Mouse (Mus musculus) thymus, postnatal 36 days (tissue): ENCODE data around the gene Rnaseh2b.

Experiments
- DNase-seq, 2 experiments: peaks; one replicate each; pipeline ENCODE4 v3.0.0; 2022; ENCODE audit warnings: mixed read lengths in 2 of 2

The Rnaseh2b gene

DNA sequence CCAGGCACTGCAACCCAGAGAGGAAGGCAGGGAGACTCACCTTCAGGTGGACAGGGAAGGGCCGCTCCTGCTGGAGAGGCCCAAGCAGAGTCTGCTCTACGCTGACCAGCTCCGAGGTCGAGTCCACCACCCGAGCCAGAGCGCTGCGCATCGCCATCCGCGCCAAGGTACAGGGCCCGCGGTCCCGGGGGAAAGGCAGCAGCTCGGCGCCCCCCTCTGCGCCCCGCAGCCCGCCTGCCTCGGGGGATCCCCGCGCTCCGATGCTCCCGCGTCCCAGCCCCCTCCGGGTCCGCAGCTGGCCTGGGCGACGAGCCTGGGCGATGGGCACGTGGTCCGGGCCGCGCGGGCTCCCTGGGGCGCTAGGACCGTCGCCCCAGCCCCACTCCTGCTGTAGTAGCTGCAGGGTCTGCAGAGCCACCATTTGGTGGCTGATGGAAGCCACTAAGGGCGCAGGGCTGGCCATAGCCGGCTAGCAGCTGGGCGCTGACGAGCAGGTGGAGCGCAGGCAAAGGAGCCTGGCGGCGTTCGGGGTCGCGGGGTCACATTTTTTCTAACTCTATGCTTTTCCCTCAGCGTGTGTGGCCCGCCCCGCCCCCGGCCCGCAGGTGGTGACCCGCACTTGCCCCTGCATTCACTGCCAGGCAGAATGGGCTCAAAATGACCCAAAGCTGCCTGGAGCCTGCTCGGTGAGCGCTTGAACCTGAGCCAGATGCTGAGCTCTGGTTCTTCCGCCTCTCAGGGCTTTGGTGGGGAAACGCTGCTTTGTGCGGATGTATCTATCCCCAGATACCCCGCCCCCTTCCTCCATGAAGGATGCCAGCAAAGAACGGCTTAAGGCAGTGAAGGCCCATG is at the start of gene Rnaseh2b, which contains the start of gene Dleu7:
Gene Rnaseh2b (plus strand): TSS at position 102 of the 852 bp plus-strand sequence.
Gene Dleu7 (minus strand): TSS at position 560 of the 852 bp plus-strand sequence.
- peak; percentile 63 to 75 for DNase-seq

DNA sequence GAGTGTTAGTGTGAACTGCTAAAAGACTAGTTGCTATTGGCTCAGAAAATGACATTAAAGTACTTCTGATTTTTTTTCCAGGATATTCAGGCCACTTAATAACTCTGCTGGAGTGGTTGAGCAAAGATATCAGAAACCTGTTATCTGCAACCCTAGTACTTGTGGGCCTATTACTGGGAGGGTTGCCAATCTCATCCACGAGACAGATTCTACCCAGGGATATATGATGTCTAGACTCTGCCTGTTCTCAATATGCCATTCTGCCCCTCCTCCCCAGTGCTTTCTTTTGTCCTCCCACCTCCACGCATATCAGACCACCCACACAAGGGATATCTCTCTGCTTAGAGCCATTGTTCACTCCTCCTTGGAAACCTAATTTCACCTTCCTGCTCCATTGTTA is 48.9 kb upstream of the Rnaseh2b start:
- no peak for DNase-seq

DNA sequence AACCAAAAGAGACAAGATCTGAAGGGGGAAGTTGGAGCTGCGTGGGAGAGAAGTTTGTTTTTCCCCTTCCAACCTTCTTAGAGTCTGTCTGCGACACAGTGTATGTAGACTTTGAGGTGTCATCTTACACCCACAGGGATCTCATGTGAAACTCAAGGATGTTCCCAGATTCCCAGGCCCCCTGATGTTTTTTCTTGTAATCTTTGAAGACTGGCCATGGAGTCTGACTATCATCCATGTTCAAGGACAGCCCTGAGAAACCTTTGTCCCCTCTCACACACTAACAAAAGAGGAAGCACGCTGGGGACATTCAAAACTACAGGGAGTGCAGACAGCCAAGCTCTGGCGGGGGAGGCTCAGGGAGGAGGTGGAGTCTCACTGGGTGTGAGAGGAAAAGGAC is 46.8 kb upstream of the Rnaseh2b start:
- no peak for DNase-seq

DNA sequence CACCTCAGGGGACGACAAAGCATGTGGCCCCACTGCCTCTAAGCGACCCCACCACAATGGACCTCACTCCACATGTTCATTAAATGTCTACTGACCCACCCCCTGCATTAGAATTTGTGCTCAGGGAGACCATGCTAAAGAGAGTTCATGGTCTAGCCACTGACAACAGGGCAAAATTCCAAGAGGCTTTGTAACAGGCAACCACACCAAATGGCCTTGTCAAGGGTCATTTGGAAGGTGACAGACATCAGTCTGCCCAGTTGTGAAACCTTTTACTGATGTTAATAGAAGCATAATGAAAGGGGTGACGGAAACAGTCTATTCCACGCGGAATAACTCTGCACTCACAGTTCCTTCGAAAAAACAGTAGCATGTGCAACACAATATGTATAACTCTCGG is 44.0 kb upstream of the Rnaseh2b start:
- DNase-seq: no peak

DNA sequence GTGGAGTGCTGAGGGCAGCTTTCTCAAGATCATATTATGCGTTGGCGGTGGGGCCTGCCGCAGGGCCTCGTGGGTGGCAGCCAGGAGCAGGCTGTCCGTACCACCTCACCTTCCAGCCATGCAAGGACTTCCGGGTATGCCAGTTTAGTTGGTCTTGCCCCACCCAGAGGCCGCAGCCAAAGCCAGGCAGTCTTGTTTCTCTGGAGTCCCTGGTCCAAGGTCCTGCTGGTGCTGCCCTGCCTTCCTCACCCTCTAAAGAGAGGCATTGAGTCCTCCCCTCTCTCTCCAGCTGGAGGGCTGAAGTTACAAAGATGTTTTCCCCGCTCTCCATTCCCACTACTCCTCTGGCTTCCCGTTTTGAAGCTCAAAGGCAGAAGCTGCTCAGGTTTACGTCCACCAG is 43.6 kb upstream of the Rnaseh2b start:
- no peak for DNase-seq

DNA sequence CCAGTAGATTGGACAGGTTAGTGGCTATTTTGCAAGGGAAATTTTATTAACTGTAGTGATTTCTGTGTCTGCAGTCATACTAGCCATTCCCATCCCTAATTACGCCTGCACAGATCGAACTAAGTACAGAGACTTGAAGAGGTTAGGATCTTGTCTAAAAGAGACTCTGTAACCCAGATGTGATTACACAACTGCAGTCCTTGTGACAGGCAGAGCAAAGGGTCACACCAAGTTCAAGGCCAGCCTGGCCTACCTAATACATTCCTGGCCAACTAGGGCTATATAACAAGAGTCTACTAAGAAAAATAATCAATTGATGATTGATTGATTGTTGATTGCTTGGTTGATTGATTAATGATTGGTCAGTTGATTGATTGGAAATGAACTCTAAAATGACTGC is 43.1 kb upstream of the Rnaseh2b start:
- DNase-seq: no peak

DNA sequence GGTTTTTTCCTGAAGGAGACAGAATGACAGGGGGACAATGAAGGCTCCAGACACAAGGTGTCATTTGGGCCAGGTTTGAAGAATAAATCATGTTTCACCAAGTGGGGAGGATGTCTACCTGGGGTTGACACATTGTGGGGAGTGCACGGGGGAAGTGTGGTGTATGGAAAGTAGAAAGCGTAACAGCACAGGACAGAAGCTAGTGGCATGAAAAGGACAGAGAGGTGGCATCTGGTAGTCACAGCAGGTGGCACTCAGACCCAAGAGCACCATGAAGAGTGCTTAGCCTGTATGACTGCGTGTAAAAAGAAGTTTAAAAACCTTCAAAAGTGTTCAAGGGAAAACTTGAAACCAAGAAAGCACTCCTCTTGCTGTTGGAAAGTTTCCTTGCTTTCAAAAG is 42.3 kb upstream of the Rnaseh2b start:
- DNase-seq: no peak

DNA sequence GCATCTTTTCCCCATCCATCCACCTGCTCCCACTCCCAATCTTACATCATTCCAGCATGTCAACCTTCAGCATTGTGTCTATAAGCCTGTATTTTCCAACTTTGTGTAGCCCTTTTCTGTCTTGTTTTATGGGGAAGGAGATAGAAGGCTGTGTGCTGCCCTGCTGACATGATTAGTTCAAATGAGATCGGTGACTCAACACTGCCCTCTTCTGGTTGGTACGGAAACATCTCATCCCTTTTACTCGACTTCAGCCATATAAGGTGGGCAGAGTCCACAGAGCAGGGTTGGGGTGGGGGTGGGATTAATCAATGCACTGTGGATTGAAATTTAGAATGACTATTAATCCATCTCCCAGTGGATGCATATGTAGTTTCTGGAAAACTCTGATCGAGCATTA is 40.4 kb upstream of the Rnaseh2b start:
- peak; percentile 17 to 27 for DNase-seq

DNA sequence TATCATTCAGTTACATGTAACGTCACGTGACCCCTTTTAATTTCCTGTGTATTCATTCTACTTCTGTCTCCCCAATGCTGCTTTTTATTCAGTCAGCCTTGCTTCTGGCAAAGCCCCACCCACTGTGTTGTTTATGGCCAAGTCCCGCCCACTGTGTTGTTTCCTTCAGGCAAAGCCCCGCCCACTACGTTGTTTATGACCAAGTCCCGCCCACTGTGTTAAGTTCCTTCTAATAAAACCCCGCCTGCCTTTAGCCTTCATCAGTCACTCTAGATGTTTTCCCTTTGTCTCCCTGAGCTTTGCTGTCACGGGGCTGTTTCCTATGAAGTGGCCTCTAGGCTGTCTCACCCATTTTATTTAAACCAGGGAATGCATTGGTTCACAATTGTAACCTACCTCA is 38.0 kb upstream of the Rnaseh2b start:
- DNase-seq: no peak

DNA sequence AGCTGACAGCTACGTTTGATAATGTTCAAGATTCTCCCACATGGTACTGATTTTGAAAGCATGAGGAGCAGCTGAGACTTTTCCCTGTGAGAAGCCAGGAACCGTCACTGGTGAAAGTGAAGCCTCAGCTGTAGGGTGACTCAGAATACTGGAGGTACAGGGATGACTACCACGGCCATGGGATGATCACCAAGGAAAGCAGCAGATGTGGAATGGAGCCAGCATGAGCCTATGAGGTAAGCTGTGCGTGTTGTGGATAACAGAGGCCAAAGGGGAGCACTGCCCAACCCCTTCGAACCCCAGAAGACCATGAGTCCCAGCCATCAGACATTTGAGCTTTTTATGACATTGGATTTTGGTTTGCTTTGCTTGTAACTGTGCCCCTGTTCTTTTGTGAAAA is 36.3 kb upstream of the Rnaseh2b start:
- no peak for DNase-seq

DNA sequence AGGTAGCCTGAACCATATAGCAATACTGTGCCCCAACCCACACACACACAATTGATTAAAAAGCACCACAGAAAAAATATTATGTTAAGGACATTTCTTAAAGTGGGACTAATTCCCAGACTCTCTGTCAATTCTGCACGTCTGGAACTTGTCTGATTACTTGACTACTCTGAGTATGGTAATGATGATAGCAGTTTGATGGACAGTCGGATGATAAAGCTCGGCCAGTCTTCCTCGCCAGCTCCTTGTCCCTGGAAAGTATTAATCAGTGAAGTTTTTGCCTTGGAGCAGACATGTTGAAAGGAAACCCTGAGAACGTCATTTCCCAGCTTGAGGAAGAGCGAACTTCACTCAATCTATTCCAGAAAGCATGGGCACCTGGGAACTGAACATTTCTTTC is 34.3 kb upstream of the Rnaseh2b start:
- DNase-seq: no peak

DNA sequence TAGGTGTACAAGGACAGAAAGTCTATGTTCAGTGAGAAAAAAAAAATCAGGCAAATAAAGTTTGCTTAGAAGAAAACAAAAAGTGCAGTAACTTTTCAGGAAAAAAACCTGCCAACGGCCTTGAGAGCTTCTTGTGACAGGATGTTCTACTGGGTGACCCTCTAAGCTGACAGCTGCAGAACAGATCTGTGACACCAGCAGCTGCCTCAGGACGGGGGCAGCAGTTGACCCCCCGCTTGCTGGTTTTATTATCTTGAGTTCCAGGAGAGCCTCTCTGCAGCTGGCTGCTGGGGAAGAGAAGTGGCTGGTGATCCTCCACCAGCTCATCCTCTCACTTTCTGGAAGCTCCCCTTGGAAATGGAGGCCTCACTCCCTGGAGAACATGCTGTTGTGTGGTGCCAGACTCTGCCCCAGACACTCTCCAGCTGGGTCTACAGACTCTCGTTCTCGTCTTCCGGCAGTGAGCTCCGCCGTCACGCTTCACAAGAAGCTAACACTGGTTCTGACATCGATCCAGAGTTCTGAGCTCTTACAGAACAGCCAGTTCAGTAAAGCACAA is 33.3 kb upstream of the Rnaseh2b start:
- DNase-seq: peak in 1 of 2 experiments; percentile 35

DNA sequence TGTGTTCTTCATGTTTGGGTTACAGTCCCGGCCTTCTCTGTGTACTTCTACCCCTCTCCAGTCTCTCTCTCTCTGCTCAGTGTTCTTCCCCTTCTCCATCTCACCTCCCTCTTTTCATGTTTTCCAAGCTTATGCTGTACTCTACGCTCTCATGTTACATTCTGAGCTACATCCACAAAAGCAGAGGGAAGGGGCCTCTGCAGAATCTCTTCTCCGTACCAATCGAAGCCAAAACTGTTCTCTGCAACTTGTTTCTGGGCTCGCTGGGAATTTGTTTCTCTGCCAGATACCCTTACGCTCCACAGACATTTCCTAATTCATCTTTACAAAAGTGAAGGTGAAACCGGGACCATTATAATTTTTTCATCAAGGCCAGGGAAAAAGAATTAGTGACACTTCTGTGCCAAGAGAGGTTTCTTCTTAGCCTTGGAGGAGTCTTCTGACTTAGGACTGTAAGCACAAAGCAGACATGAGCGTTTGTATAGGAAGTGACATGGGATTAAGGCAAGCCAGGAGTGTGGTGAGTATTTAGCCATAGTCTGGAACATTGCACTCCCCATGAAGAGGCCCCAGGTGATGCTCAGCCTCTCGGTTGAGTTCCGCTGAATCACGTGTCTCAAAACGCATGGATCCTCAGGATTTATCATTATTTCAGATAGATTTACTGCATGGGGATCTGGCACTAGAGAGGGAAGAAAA is 21.5 kb upstream of the Rnaseh2b start:
- no peak for DNase-seq

DNA sequence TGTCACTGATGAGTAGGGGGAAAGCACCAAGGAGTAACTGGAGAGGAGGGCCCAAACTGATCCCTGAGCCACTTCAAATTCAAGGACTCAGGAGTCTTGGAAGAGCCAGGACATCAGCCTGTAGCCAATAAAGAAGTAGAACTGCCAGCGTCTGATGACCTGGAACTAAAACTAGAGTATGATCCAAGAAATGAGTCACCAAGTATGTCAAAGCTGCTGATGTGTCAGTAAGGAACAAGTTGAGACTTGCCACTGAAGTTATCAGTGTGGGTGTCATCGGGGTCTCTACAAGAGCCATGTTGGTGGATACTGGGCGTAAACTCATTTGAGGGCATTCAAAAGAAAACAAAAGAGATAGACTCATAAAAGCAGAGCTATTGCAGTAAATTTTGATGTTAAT is 18.8 kb upstream of the Rnaseh2b start:
- DNase-seq: no peak

DNA sequence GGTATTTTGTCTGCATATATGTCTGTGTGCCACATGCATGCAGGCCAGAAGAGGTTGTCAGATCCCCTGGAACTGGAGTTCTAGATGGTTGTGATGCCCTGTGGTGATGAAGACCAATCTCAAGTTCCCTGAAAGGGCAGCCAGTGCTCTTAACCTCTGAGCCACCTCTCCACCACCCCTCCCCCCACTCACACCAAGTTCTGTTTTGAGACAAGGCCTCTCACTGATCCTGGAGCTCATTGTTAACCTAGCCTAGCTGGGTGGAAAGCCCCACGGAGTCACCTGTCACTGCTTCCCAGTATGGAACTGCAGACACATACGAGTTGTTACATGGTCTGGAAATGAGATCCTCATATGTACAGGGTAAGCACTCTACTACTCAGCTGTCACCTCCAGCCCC is 9.4 kb upstream of the Rnaseh2b start:
- no peak for DNase-seq

DNA sequence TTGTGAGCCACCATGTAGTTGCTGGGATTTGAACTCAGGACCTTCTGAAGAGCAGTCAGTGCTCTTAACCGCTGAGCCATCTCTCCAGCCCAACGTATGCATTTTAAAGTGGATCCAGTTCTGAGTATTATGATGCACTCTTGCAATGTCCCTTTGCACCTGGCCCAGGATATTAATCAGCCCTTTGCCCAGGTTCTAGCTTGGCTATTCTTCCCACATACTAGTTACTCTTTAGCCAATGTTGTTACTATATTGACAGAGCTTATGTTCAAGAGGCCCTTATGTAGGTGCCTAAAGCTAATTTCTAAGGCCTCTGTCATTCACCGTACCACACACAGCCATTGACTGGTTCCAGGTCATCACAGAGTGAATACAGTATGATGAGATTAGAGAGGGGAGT is 3.7 kb upstream of the Rnaseh2b start:
- DNase-seq: no peak

DNA sequence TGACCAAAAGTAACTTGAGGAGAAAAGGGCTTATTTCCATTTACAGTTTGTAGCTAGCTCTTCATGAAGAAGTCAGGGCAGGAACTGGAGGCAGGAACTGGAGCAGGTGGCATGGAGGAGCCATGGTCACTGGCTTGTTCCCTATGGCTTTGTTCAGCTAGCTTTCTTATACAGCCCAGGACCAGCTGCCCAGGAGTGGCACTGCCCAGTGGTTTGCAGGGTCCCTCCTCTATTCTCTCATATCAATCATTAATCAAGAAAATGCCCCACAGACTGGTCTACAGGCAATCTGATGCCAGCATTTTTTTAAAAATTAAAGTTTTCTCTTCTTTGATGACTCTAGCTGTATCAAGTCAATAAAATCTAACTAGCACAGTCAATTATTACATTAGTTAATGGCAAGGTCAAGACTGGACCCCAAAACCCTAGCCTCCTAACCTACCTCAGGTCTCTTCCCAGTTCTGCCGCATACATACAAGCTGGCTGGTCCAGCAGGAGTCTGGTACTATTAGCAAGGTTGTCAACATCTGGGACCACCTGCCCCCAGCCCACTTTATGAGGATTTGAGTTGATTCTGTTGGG is 892 bp upstream of the Rnaseh2b start:
- DNase-seq: no peak

DNA sequence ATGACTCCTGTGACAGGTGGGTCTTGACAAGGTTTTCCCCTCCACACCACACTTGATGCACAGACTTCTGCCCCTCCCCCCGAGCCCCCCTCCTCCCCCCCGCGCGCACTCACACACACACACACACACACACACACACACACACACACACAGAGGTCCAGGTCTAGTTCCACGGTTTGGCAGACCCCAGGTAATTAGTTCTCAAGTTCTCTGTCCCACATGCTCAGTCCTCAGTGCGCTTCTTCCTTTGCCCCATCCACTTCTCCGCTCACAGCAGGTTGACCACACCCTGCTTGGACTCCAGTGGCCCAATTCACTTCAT is 262 bp upstream of the Rnaseh2b start:
- no peak for DNase-seq

DNA sequence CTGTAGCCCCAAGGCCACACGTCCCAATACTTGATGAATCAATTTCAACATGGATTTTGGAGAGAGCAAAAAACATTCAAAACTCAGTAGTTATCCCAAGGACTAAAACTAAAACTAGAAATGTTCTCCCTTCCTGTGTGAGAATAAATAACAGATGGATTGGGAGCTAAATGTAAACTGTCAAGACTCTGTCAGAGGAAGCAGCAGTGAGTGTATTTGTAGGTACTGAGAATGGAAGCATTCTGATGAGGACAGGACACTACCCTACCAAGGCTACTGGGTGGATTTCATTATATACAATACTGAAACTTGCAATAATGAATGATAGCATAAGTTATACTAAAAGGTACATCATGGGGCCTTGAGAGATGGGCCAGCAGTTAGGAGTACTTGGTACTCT is 6.4 kb downstream of the Rnaseh2b start:
- no peak for DNase-seq

DNA sequence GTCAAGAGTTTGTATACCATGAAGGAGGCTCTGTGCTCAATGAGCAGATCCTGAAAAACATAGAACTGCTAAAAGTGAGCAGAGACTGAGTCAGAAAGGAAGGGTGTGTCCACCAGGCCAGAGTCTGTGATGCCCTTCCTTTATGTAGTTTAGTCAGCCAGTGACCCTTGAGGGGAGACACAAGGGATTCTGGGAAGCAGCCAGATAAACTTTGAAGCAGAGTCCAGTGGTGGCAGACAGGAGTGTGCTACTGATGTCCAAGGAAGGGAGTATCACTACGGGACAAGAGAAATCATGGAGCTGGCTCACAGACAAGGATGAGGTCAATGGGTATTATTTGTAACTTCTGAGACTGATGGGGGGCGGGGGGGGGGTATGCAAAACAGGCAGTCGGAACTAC is 7.6 kb downstream of the Rnaseh2b start:
- no peak for DNase-seq

DNA sequence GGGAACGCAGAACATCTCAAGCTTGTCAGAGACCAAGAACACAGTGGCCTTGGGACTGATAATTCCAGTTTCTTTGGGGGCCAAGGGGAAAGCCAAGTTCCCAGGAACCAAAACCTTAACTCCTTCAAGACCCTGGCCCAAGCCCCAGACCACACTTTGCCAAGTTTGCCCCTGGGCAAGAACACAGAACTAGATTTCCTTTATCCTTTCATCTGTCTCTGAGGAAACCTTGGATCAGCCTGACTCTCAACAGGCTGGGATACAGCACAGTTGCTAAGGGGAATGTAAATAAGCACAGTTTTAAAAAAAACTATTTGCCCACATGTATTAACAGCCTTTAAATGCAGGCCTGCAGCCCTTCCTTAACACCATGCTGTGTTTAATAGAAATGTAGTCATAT is 15.2 kb downstream of the Rnaseh2b start:
- no peak for DNase-seq

DNA sequence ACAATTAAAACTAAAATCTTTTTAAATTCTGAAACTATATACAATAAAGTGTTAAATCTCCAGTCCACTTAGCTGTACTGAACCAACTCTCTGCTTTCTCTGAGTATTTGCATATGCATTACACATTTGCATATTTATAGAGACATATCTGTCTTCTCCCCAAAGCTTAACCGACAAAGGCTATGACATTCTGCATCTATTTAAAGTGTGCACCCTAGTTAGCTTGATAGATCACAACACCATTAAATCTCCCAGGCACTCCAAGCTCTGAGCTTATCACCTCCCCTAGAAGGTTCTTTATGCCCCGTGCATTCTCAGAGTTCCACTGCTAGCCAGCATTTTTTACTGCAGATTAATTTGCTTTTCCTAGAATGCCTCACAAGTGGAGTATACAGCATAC is 16.6 kb downstream of the Rnaseh2b start:
- DNase-seq: no peak

DNA sequence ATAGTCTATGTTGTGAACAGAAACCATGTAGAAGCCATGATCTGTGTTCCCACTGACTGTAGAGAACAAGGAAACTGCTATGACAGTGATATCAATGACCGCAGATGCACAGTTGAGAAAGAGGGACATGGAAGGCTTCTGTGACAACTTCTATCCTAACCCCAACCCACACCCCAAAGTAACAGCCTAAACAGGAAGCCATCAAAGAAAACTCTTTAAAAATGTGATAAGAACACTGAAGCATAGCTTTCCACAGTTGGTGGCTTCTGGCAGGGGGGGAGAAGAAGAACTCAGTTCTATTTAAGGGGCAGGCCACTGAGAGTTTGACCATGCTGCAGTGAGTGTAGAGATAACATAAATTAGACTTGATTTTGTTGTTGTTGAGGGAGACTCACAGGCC is 19.3 kb downstream of the Rnaseh2b start:
- no peak for DNase-seq
